Mouse (Mus musculus) hindbrain, postnatal 0 days (tissue): Measurements from ENCODE around the gene Adora2a. TPM values are rescaled to one million over a fixed set of nuclear protein-coding genes. Genes with fewer than 3 reads are reported as not detected.
A peak's percentile ranks its signal among the peaks of the same experiment; 100 is the strongest.

Experiments used
- ATAC-seq: fragments of 200-750 bp; cut with Nextera tagmentation; 2 replicates; pipeline ENCODE4 v1.8.0; 2017; ENCODE audit warnings: mild to moderate bottlenecking, moderate TSS enrichment, moderate library complexity
- DNase-seq: peaks from one replicate; pipeline ENCODE4 v3.0.0-alpha.2; 2015; ENCODE audit warnings: low spot score
- H3K27ac ChIP-seq: fragments of 300-500 bp; sonication (generic); 2 replicates; pipeline ENCODE4 v1.5.1; 2014; ENCODE audit warnings: mild to moderate bottlenecking
- H3K27me3 ChIP-seq: fragments of 300-500 bp; sonication (generic); 2 replicates; pipeline ENCODE4 v1.6.1; 2014; ENCODE audit warnings: low read length, mixed read lengths; ENCODE audit not compliant: insufficient read depth
- H3K36me3 ChIP-seq: fragments of 300-500 bp; sonication (generic); 2 replicates; pipeline ENCODE4 v1.6.1; 2014; ENCODE audit warnings: low read length, mixed read lengths; ENCODE audit not compliant: insufficient read depth
- H3K4me1 ChIP-seq: fragments of 300-500 bp; sonication (generic); 2 replicates; pipeline ENCODE4 v1.6.1; 2014; ENCODE audit warnings: antibody characterized with exemption, low read length, mixed read lengths; ENCODE audit not compliant: insufficient read depth
- H3K4me2 ChIP-seq: fragments of 300-500 bp; sonication (generic); 2 replicates; pipeline ENCODE4 v1.6.1; 2014; ENCODE audit warnings: low read depth, mild to moderate bottlenecking, low read length, moderate library complexity, mixed read lengths
- H3K4me3 ChIP-seq: fragments of 300-500 bp; sonication (generic); 2 replicates; pipeline ENCODE4 v1.5.1; 2014; ENCODE audit warnings: low read length
- H3K9ac ChIP-seq: fragments of 300-500 bp; sonication (generic); replicated peaks from 2 replicates; pipeline ENCODE4 v1.6.1; 2014; ENCODE audit warnings: mild to moderate bottlenecking, low read length, moderate library complexity, mixed read lengths
- H3K9me3 ChIP-seq: fragments of 300-500 bp; sonication (generic); 2 replicates; pipeline ENCODE4 v1.6.1; 2016; ENCODE audit warnings: low read length, mixed read lengths
- CTCF ChIP-seq: IDR thresholded peaks from 2 replicates; pipeline ENCODE4 v1.5.1; 2016; ENCODE audit warnings: antibody characterized with exemption, control low read depth, low read depth
- WGBS: fragments of 180-500 bp; shearing (Covaris S2); extraction: QIAGEN DNeasy Blood & Tissue Kit; methylation state at CpG from one replicate; pipeline ENCODE4 v1.1.7; 2014; 5-methylcytosine and 5-hydroxymethylcytosine counted together
- polyA plus RNA-seq: library from polyadenylated mRNA; unstranded; fragments of >200 nt; fragmentation: Nextera tagmentation; extraction: Ambion mirVana; gene quantifications from 2 replicates; pipeline ENCODE4 v1.2.1, GENCODE M21; 2015
- total RNA-seq: library from RNA; depleted of rRNA; stranded (reverse); fragments of >200 nt; gene quantifications from 2 replicates; pipeline ENCODE4 v1.2.3, GENCODE M21; 2014; rRNA removed

The Adora2a gene
- total RNA-seq (4.7 and 8.5 TPM in 2 replicates), polyA plus RNA-seq (1.7 TPM in 2 replicates)

DNA sequence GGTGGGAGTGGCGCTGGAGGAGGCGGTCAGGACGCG lies at the start of gene Adora2a:
TSS of gene Adora2a (plus strand) at position 6 of the 36 bp plus-strand sequence.
- Histone ChIP-seq H3K9me3 (no peaks in the 10 kb centered on the region), H3K36me3 (peaks cover 13% of the 10 kb centered on the region; the same call in 1 of the 2 replicates), H3K4me3 (peak within 1 kb of the TSS; percentile 38), H3K4me2 (peak within 1 kb of the TSS; percentile 53), H3K4me1 (peaks cover 5% of the 10 kb centered on the region), H3K27me3 (0 out of 2 replicates have a peak, but pooled peaks cover 12% of the 10 kb centered on the region), H3K27ac (0 out of 2 replicates have a peak within 1 kb of the TSS, but pooled peaks have one; percentile 4), H3K9ac (peak within 1 kb of the TSS; percentile 22; the same call in 1 of the 2 replicates)
- ATAC-seq (no peak), DNase-seq (no peak)
- no peak for TF ChIP-seq CTCF
- 4% methylated on average over 4 of the region's 4 CpGs for WGBS

DNA sequence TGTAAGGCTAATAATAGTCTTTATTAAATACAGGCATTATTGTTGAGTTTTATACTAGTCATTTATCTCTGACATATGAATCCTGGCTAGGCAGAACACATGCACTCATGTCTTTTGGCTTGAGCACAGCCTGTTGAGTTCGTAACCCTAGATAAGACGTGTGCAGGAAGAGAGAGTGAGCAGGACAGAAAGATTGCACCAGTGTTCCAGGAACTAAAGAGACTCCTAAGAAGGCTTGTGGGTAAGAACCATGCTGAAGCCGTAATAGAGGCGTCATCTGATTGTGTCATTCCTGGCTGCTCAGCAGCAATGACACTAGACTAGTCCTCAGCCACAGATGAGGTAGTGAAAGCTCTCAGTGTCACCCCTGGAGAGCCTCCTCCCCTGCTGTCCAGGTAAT lies 43.7 kb upstream of the Adora2a start:
- Histone ChIP-seq H3K27ac (no peak overlapping the region), H3K27me3 (no peaks in the 10 kb centered on the region), H3K36me3 (peaks cover 28% of the 10 kb centered on the region), H3K9me3 (no peaks in the 10 kb centered on the region), H3K4me1 (no peaks in the 10 kb centered on the region), H3K4me3 (no peak overlapping the region), H3K9ac (no peak overlapping the region), H3K4me2 (no peak overlapping the region)
- WGBS = 94% methylated on average over 4 of the region's 4 CpGs
- DNase-seq (no peak), ATAC-seq (no peak)
- no peak for TF ChIP-seq CTCF

DNA sequence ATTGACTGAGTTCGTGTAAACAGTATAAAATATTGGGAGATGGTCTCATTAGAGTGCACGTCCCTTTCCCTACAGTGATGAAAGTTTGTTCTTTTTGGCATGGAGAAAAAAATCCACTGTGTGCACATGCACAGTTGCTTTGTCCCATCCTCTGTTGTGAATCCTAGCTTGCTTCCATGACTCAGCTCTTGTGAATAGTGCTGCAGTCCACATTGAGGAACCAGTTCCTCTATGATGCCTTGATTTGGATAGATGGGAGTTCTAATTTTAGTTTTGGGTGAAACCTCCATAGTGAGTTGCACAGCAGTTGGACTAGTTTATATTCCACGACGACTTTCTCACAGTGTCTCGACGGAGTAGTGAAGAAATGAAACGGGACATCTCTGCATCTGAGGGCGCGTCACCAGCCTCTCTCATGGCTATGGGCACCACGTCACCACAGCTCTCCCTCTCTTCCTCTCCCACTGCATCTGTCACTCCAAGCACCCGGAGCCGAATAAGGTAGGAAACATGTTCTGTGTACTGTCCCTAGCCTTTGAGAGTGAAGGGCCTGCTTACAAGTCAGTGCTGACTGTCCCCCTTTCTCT lies 40.2 kb upstream of the Adora2a start:
- Histone ChIP-seq H3K27ac (no peak overlapping the region), H3K9ac (no peak overlapping the region), H3K4me1 (no peaks in the 10 kb centered on the region), H3K36me3 (peaks cover 39% of the 10 kb centered on the region), H3K27me3 (no peaks in the 10 kb centered on the region), H3K4me2 (no peak overlapping the region), H3K4me3 (no peak overlapping the region), H3K9me3 (no peaks in the 10 kb centered on the region)
- TF ChIP-seq CTCF = no peak
- 91% methylated on average over 12 of the region's 12 CpGs for WGBS
- no peak for ATAC-seq
- DNase-seq = no peak

DNA sequence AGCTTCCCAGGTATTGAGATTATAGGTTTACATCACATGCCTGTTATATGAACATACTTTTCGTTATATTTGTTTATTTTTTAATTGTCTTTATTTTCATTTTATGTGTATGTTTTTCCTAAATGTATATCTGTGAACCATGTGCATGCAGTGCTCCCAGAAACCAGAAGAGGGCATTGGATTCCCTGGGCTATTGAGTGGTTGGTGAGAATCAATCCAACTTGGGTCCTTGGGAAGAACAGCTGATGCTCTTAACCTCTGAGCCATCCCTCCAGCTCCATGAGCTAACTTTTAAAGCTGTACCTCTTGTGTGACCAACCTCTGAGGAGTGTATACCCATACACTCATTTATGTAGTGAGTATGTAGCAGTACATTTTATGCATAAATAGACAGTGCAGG lies 39.2 kb upstream of the Adora2a start:
- H3K9me3 ChIP-seq = no peaks in the 10 kb centered on the region
- H3K9ac ChIP-seq = no peak overlapping the region
- no peaks in the 10 kb centered on the region for H3K4me1 ChIP-seq
- peak; percentile 51 for DNase-seq
- WGBS = 81% methylated on average over 1 of the region's 1 CpGs
- H3K36me3 ChIP-seq = peaks cover 32% of the 10 kb centered on the region
- H3K4me3 ChIP-seq = no peak overlapping the region
- no peak for ATAC-seq
- H3K27me3 ChIP-seq = no peaks in the 10 kb centered on the region
- peak; percentile 80 for TF ChIP-seq CTCF
- no peak overlapping the region for H3K27ac ChIP-seq
- no peak overlapping the region for H3K4me2 ChIP-seq

DNA sequence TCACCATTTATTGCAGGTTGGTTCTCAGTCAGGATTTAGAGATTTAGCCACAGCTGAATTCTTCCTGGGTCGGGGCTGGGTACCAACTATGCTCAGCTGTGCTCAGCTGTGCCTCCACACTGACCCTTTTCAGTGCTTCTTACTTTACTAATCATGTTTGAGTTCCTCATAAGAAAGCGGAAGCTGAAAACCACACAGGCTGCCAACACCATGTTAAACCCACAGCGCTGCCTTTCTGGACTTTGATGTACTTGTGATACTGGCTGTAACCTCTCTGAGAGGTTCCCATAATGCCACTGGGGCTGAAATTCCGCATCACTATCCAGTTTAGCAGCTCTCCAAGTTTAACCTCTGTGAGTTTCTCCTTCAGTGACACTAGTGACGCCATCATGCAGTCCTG lies 34.0 kb upstream of the Adora2a start:
- DNase-seq (no peak), ATAC-seq (no peak)
- no peak overlapping the region for H3K4me2 ChIP-seq
- H3K9me3 ChIP-seq = no peaks in the 10 kb centered on the region
- 88% methylated on average over 5 of the region's 5 CpGs for WGBS
- H3K36me3 ChIP-seq = peaks cover 19% of the 10 kb centered on the region
- no peaks in the 10 kb centered on the region for H3K4me1 ChIP-seq
- no peak for TF ChIP-seq CTCF
- H3K9ac ChIP-seq = no peak overlapping the region
- H3K4me3 ChIP-seq = no peak overlapping the region
- no peaks in the 10 kb centered on the region for H3K27me3 ChIP-seq
- H3K27ac ChIP-seq = no peak overlapping the region

DNA sequence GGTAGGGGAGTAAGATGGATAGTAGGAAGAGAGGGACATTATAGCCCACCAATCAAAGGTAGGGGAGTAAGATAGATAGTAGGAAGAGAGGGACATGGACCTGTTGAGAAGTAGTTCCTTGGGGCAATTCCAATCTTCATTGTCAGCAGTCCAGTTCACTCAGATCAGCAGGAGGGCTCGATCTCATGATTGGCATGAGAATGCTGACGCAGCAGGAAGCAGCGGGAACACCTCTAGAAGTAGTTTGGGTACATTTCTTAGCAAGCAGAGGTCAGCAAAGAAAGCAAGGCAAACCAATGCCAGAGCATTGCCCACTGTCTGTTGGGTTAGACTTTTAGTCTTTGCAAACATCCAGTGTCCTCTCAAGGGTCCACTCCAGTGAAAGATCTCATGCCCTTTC lies 32.9 kb upstream of the Adora2a start:
- peaks cover 19% of the 10 kb centered on the region for H3K36me3 ChIP-seq
- no peak for ATAC-seq
- H3K4me2 ChIP-seq = no peak overlapping the region

DNA sequence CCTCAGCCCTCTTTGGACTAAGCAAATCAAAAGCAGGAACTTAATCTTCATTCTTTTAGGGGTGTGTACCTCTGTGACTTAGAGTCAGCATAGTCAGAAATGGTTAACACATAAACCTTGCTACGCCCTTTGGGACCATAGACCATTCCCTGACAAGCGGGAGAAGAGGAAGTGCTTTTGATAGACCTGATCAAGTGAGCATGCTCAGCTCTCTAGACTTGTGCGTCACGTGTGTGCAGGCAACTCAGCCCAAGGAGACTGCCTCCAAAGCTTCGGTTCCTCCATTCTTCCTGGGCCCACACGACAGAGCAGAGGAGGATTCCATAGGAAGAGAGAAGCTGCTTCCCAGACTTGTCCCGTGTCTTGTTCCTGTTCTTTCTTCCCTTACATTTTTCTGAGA lies 28.1 kb upstream of the Adora2a start:
- H3K4me1 ChIP-seq = no peaks in the 10 kb centered on the region
- no peaks in the 10 kb centered on the region for H3K9me3 ChIP-seq
- no peaks in the 10 kb centered on the region for H3K27me3 ChIP-seq
- no peak for ATAC-seq
- H3K27ac ChIP-seq = no peak overlapping the region
- 0 out of 2 replicates have a peak, but pooled peaks cover 10% of the 10 kb centered on the region for H3K36me3 ChIP-seq
- no peak overlapping the region for H3K4me2 ChIP-seq
- H3K9ac ChIP-seq = no peak overlapping the region
- no peak for TF ChIP-seq CTCF
- H3K4me3 ChIP-seq = no peak overlapping the region
- 89% methylated on average over 7 of the region's 7 CpGs for WGBS
- no peak for DNase-seq

More for the DNA sequence above, 32.9 kb upstream of the Adora2a start:
- no peak for TF ChIP-seq CTCF
- Histone ChIP-seq H3K4me1 (no peaks in the 10 kb centered on the region), H3K27ac (no peak overlapping the region), H3K4me3 (no peak overlapping the region), H3K9ac (no peak overlapping the region), H3K9me3 (no peaks in the 10 kb centered on the region), H3K27me3 (no peaks in the 10 kb centered on the region)
- WGBS = 94% methylated on average over 3 of the region's 3 CpGs
- DNase-seq = no peak
